Mouse (Mus musculus): ENCODE data around the gene Adgrg1.

Adgrg1 gene

GRCm38 (mm10) chr8:94987553-94987952, 13.0 kb downstream of the Adgrg1 start:
- no peak for TF ChIP-seq GATA4 (IDR thresholded peaks at IDR 0.05; ENCODE audit: insufficient replicate concordance, low read length)

GRCm38 (mm10) chr8:94988619-94989018, 14.1 kb downstream of the Adgrg1 start:
- no peak for TF ChIP-seq GATA4 (IDR thresholded peaks at IDR 0.05; ENCODE audit: insufficient replicate concordance, low read length)

- TF ChIP-seq GATA4 (IDR thresholded peaks at IDR 0.05; ENCODE audit: insufficient replicate concordance, low read length): no peak
Measured at GRCm38 (mm10) chr8:94989711-94990110, 15.2 kb downstream of the Adgrg1 start.

GRCm38 (mm10) chr8:94990598-94991453, 16.3 kb downstream of the Adgrg1 start:
- no peak for TF ChIP-seq GATA4 (IDR thresholded peaks at IDR 0.05; ENCODE audit: insufficient replicate concordance, low read length)

DNA sequence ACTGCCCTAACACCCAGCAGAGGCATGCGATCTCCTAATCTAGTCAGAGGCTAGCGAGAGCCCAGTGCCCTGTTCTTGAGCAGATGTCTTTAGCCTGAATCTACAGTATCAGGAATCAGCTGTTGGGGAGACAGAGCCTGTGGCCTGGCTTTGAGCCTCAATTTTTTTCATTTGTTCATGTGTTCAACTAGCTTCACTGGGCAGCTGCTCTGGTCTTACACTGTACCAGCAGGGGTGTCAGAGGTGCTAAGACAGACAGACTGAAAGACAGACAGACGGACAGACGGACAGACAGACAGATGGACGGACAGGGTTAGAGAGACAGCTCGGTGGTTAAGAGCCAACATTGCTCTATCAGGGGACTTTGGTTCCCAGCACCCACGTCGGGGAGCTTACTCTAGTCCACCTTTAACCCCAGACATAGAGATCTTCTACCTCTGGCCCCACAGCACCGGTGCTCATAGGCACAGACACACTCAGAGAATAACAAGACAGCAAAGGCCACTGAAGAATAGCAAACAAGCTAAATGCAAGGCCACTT, 17.0 kb downstream of the Adgrg1 start:
- no peak for TF ChIP-seq GATA4 (IDR thresholded peaks at IDR 0.05; ENCODE audit: insufficient replicate concordance, low read length)

DNA sequence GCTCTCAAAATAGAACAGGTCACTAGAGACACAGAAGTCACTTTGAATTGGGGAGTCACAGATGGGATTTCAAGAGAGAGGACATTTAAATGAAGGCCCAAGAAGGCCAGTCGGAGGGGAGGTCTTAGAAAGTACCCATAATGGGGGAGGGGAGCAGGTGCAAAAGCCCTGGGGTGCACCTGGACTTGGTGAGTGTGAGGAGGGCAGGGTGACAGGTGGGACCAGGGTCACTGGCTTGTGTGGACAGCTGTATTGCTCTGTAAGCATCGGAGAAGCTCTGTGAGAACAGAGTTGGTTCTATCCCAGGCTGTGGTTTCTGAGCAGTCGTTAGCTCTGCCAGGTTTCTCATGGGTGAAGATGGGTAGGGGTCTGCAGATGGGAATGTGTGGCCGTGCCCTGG, 17.5 kb downstream of the Adgrg1 start:
- no peak for TF ChIP-seq GATA4 (IDR thresholded peaks at IDR 0.05; ENCODE audit: insufficient replicate concordance, low read length)

DNA sequence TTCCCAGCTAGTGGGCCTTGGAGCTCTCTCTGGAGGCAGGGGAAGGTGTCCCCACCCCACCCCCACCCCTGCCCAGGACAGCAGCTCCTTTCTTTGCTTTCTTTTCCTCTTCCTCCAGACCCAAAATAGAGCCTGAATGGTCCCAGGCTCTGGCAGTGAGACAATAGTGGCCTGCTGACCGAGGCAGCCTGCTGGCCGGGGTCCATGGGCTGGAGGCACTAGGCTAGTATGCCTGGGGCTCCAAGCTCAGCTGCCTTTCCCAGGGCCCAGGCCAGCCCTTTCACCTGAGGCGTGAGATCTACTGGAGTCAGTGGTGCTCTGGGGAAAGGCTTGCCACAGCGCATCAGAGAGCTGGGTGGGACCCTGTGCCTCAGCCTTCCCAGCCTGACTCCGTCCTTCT, 18.0 kb downstream of the Adgrg1 start:
- no peak for TF ChIP-seq GATA4 (IDR thresholded peaks at IDR 0.05; ENCODE audit: insufficient replicate concordance, low read length)

- TF ChIP-seq GATA4 (IDR thresholded peaks at IDR 0.05; ENCODE audit: insufficient replicate concordance, low read length): no peak
Measured at GRCm38 (mm10) chr8:94992996-94993724, 18.6 kb downstream of the Adgrg1 start.

DNA sequence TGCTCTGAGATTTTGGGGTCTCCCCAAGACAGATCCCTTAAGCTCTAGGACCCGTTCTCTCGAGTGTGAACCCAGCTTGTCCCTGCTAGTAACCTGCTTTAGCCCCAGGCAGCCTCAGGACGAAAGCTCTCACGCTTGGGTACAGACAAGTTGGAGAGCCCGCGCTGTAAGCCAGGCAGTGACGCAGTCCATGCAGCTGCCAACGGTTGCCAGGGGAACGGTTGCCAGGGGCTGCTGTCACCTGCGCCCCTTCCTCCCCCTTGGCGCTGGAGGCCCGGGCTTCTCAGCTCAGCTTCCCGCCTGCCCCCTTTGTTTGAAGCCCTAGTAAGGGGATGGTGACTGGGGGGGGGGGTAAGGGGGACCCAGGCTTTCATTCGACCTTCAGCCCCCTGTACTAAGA, 19.5 kb downstream of the Adgrg1 start:
- TF ChIP-seq GATA4 (IDR thresholded peaks at IDR 0.05; ENCODE audit: insufficient replicate concordance, low read length): no peak

DNA sequence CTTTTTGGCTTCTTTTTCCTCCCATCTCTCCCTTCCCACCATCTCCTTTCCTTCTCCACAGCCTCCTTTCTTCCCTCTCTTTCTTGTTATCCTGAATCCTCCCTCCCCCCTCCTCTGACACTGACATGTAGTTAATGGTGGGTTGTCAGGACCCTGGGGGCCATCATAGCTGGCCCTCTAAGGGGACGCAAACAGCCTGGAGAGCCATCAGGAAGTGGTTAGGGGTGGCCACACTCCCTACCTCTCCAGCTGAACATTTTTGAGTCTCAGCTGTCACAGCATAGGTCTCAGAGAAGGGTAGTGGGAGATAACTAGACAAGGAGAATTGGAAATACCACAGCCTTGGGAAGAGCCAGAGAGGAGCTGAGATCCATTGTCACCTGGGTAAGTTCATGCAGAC, 20.0 kb downstream of the Adgrg1 start:
- TF ChIP-seq GATA4 (IDR thresholded peaks at IDR 0.05; ENCODE audit: insufficient replicate concordance, low read length): no peak

DNA sequence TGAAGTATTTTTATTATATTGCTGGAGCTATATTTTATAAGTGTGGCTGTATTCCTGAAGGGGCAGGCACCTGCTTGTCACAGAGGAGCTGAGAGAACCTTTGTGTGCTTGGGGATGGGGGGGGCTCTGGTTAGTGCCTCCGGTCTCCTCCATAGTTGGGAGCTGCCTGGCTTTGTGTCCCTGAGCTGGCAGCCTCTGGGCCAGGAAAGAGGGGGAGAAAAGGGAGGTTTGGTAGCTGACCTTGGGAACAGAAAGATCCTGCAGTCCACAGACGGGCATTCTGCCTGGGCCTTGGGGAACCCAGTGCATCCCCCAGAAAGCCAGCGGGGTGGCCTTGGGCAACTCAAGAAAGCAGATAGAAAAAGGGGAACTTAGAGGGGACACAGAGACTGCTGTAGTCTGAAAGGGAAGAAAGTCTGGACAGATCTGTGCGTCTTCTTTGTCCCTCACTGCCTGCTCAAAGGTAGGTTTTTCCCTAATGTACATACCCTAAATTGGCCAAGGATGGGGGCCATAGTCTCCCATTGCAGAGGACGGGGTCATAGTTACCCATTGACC, 20.9 kb downstream of the Adgrg1 start:
- no peak for TF ChIP-seq GATA4 (IDR thresholded peaks at IDR 0.05; ENCODE audit: insufficient replicate concordance, low read length)

GRCm38 (mm10) chr8:94996037-94996436, 21.5 kb downstream of the Adgrg1 start:
- TF ChIP-seq GATA4 (IDR thresholded peaks at IDR 0.05; ENCODE audit: insufficient replicate concordance, low read length): no peak

DNA sequence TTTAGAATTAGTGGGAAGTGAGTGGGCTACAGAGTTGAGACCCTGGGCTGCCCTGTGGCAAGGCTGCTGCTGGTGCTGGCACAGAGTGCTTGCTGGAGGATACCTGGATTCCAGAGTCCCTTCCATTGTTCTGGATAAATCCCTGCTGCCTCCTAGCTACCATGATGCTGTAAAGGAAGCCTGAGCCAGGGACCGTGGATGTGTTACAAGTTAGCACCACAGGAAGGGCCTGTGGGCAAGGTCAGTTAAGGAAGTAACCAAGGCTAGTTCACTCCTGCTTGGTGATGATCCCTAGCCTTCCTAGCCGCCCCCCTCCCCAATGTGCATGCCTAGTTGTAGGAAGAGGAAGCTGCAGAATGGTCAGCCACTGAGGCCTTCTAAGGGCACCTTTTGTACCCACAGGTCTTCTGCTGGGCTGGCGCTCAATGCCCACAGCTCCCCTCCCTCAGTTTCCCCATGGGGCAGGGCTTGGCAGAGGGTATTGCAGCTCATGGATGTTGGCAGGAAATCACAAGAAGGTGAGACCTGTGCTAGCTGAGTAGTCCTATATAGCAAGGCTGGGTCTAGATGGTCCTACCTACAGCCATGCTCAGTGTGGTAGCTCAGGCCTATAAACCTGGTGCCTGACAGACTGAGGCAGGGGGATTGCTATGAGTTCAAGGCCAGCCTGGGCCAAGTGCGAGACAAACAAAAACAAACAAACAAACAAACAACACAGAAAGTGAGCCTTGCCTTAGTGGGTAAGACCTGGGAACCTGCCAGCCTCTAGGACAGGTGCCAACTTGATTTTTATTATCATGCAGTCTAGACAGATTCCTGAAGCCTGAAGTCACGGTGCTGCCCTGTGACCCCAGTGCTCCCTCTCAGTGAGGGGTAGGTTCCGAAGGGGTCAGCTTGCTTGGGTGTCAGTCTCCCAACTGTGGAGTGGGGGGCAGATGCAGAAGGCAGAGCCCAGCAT, 22.6 kb downstream of the Adgrg1 start:
- TF ChIP-seq GATA4 (IDR thresholded peaks at IDR 0.05; ENCODE audit: insufficient replicate concordance, low read length): no peak

DNA sequence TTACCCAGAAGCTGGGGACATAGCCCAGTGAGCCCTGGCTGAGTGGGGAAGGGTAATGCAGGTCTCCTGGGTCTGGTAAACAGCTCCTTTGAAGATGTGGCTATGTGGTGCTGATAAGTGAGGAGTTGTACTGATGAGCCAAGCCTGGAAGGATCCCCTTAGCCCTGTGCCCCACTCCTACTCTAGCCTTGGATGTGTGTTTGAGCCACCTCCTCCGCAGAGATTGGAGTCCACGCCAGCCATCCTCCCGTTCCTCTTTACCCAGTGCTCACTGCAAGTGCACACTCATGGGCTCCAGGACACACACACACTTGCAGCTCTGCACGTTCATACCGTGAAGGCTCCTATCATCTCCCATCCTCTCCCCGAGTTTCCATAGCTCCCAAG, 23.3 kb downstream of the Adgrg1 start:
- no peak for TF ChIP-seq GATA4 (IDR thresholded peaks at IDR 0.05; ENCODE audit: insufficient replicate concordance, low read length)

- TF ChIP-seq GATA4 (IDR thresholded peaks at IDR 0.05; ENCODE audit: insufficient replicate concordance, low read length): no peak
Measured at GRCm38 (mm10) chr8:94998431-94998830, 23.9 kb downstream of the Adgrg1 start.

All from liver, adult (tissue).